Mouse (Mus musculus): ENCODE results near the gene Sptb. TPM values are rescaled to one million over a fixed set of nuclear protein-coding genes. Genes with fewer than 3 reads are reported as not detected.

Sptb gene
- polyA plus RNA-seq, 1 experiment from 2014 or later = 0.37 TPM

GRCm38 (mm10) chr12:76547409-76548081 lies 162.8 kb downstream of the Sptb start:
- ATAC-seq (replicated peaks; ENCODE audit: low FRiP score, low read depth) (peak; percentile 31; the same call in 1 of the 2 replicates), DNase-seq (ENCODE audit: low spot score) (no peak)
- no peak for TF ChIP-seq CTCF (IDR thresholded peaks at IDR 0.05; ENCODE audit: low read depth)
- no peaks in the 10 kb centered on the region for H3K9me3 ChIP-seq (replicated peaks; ENCODE audit: low read length)
- H3K4me3 ChIP-seq (replicated peaks; ENCODE audit: low read depth, low read length) = no peak overlapping the region
- H3K4me1 ChIP-seq (replicated peaks; ENCODE audit: insufficient read depth, low read length) = peaks cover 47% of the 10 kb centered on the region; the same call in 1 of the 2 replicates
- H3K36me3 ChIP-seq (ENCODE audit: insufficient read depth, low read length) = no peaks in the 10 kb centered on the region
- WGBS = 36% methylated on average over 13 of the region's 13 CpGs
- H3K9ac ChIP-seq (ENCODE audit: low read depth, low read length) = peak overlapping the region; percentile 5
- peak overlapping the region; percentile 47 for H3K4me2 ChIP-seq (ENCODE audit: low read length)
- no peaks in the 10 kb centered on the region for H3K27me3 ChIP-seq (ENCODE audit: insufficient read depth, low read length)
- H3K27ac ChIP-seq = peak overlapping the region; percentile 78

DNA sequence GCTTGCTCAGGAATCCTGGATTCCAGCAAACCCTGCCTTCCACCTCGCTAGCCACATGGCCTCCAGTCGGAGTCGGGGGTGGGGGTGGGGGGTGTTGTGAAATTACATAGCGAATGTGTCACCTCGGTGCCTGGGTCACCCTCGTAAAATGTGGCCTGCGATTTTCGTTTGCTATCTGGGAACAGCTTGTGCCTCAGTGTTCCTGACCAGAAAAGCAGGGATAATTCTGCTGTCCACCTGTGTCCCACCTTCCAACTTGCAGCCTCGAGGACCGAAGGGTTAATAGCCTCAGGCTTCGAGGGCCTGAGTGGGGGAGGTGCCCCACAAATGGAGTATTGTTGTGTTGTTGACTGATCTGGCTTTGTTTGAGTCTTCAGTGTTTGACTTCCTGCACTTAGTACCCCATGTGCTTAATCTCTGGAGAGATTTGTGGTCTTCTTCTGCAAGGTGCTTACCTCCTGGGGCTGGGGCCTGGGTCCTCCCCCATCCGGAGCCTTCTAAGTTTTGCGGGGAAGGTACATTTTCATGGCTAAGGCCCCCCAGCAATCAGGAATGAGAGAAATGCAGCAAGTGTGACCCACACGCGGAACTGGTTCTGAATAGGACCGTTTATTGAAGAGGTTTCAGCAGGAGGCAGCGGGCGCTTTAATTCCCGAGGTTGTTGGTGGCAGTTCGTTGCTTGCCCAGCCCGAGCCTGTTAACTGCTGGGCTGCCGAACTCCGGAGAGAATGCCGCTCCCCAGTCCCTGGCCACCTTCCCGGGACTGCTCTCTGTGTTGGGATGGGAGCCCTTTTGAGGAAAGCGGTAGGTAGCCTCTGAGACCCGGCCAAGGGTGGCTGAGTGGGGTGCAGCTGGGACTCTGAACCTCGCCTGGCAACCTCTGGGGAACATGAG lies 163.7 kb downstream of the Sptb start:
- no peak for ATAC-seq (replicated peaks; ENCODE audit: low FRiP score, low read depth)
- Histone ChIP-seq H3K36me3 (ENCODE audit: insufficient read depth, low read length) (no peaks in the 10 kb centered on the region), H3K9ac (ENCODE audit: low read depth, low read length) (peak overlapping the region; percentile 5), H3K4me2 (ENCODE audit: low read length) (peak overlapping the region; percentile 47), H3K27ac (peak overlapping the region; percentile 78), H3K4me3 (replicated peaks; ENCODE audit: low read depth, low read length) (peak overlapping the region; percentile 9; the same call in 1 of the 2 replicates), H3K4me1 (replicated peaks; ENCODE audit: insufficient read depth, low read length) (peaks cover 40% of the 10 kb centered on the region; the same call in 1 of the 2 replicates), H3K27me3 (ENCODE audit: insufficient read depth, low read length) (no peaks in the 10 kb centered on the region), H3K9me3 (replicated peaks; ENCODE audit: low read length) (no peaks in the 10 kb centered on the region)
- no peak for TF ChIP-seq CTCF (IDR thresholded peaks at IDR 0.05; ENCODE audit: low read depth)
- WGBS = 12% methylated on average over 28 of the region's 28 CpGs
- DNase-seq (ENCODE audit: low spot score) = no peak

DNA sequence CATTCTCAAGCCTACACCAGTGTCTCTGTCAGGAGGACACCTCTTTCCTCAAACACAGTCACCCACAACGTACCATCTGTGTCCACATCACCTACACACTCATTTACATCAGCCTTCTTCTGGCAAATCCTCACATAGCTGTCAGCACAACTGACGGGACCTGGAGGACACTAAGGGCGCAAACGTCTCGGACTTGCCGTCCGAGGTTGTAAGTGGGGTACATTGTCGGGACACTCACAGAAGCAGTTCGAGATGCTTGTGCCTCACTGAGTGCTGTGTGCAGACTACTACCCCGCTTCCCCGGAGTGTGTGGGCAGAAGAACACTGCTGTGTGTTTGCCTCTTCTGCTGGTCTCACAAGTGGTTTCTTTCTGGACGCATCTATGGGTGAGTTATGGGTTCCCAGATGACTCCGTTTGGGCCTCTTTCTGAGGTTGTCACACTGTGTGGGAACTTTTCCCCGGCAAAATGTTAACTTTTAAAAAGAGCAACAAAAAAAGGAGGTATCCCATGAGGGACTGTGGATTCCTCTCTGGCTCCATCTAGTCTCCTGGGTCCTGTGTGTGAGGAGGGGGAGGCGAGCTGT lies 164.5 kb downstream of the Sptb start:
- ATAC-seq (replicated peaks; ENCODE audit: low FRiP score, low read depth) (no peak), DNase-seq (ENCODE audit: low spot score) (no peak)
- H3K36me3 ChIP-seq (ENCODE audit: insufficient read depth, low read length) = no peaks in the 10 kb centered on the region
- no peaks in the 10 kb centered on the region for H3K27me3 ChIP-seq (ENCODE audit: insufficient read depth, low read length)
- peak overlapping the region; percentile 47 for H3K4me2 ChIP-seq (ENCODE audit: low read length)
- no peak overlapping the region for H3K9ac ChIP-seq (ENCODE audit: low read depth, low read length)
- TF ChIP-seq CTCF (IDR thresholded peaks at IDR 0.05; ENCODE audit: low read depth) = no peak
- H3K27ac ChIP-seq = peak overlapping the region; percentile 78; the same call in 1 of the 2 replicates
- 44% methylated on average over 15 of the region's 15 CpGs for WGBS
- no peak overlapping the region for H3K4me3 ChIP-seq (replicated peaks; ENCODE audit: low read depth, low read length)
- peaks cover 40% of the 10 kb centered on the region; the same call in 1 of the 2 replicates for H3K4me1 ChIP-seq (replicated peaks; ENCODE audit: insufficient read depth, low read length)
- H3K9me3 ChIP-seq (replicated peaks; ENCODE audit: low read length) = no peaks in the 10 kb centered on the region

- 62% methylated on average over 6 of the region's 6 CpGs for WGBS
Measured at GRCm38 (mm10) chr12:76541879-76542278, 168.5 kb downstream of the Sptb start.

DNA sequence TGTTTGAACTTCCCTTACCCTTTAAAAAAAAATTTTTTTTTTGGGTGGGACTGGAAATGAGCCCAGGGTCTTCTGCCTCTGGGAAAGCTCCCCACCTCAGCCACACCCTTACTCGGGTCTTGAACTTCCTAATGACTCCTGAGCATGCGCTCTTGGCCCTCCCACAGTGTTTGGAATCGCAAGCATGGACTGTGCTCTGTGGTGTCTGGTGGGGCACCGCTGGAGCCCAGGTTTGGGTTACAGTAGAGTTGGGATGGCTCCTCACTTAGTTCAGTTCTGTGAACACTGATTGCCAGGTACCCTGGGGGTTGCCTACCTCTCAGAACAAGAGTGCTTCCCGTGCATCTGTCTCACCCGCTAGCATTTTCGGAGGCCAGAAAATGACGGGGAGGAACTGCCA lies 168.9 kb downstream of the Sptb start:
- no peak for DNase-seq (ENCODE audit: low spot score)
- Histone ChIP-seq H3K27ac (peak overlapping the region; percentile 36), H3K27me3 (ENCODE audit: insufficient read depth, low read length) (no peaks in the 10 kb centered on the region), H3K9me3 (replicated peaks; ENCODE audit: low read length) (no peaks in the 10 kb centered on the region), H3K4me3 (replicated peaks; ENCODE audit: low read depth, low read length) (no peak overlapping the region), H3K4me1 (replicated peaks; ENCODE audit: insufficient read depth, low read length) (peaks cover 15% of the 10 kb centered on the region; the same call in 1 of the 2 replicates), H3K4me2 (ENCODE audit: low read length) (no peak overlapping the region), H3K9ac (ENCODE audit: low read depth, low read length) (0 out of 2 replicates have a peak overlapping the region, but pooled peaks have one; percentile 13), H3K36me3 (ENCODE audit: insufficient read depth, low read length) (no peaks in the 10 kb centered on the region)
- TF ChIP-seq CTCF (IDR thresholded peaks at IDR 0.05; ENCODE audit: low read depth) = no peak
- WGBS = 33% methylated on average over 8 of the region's 8 CpGs
- no peak for ATAC-seq (replicated peaks; ENCODE audit: low FRiP score, low read depth)

More at GRCm38 (mm10) chr12:76541879-76542278, 168.5 kb downstream of the Sptb start:
- Histone ChIP-seq H3K27me3 (ENCODE audit: insufficient read depth, low read length) (no peaks in the 10 kb centered on the region), H3K27ac (peak overlapping the region; percentile 36), H3K9ac (ENCODE audit: low read depth, low read length) (no peak overlapping the region), H3K4me3 (replicated peaks; ENCODE audit: low read depth, low read length) (no peak overlapping the region), H3K36me3 (ENCODE audit: insufficient read depth, low read length) (no peaks in the 10 kb centered on the region), H3K9me3 (replicated peaks; ENCODE audit: low read length) (no peaks in the 10 kb centered on the region), H3K4me1 (replicated peaks; ENCODE audit: insufficient read depth, low read length) (peaks cover 19% of the 10 kb centered on the region; the same call in 1 of the 2 replicates), H3K4me2 (ENCODE audit: low read length) (no peak overlapping the region)
- ATAC-seq (replicated peaks; ENCODE audit: low FRiP score, low read depth) (no peak), DNase-seq (ENCODE audit: low spot score) (no peak)
- no peak for TF ChIP-seq CTCF (IDR thresholded peaks at IDR 0.05; ENCODE audit: low read depth)

GRCm38 (mm10) chr12:76540701-76541221 lies 169.6 kb downstream of the Sptb start:
- DNase-seq (ENCODE audit: low spot score) (no peak), ATAC-seq (replicated peaks; ENCODE audit: low FRiP score, low read depth) (no peak)
- H3K9me3 ChIP-seq (replicated peaks; ENCODE audit: low read length) = no peaks in the 10 kb centered on the region
- H3K36me3 ChIP-seq (ENCODE audit: insufficient read depth, low read length) = no peaks in the 10 kb centered on the region
- no peak overlapping the region for H3K9ac ChIP-seq (ENCODE audit: low read depth, low read length)
- no peak overlapping the region for H3K27ac ChIP-seq
- no peak overlapping the region for H3K4me2 ChIP-seq (ENCODE audit: low read length)
- no peaks in the 10 kb centered on the region for H3K27me3 ChIP-seq (ENCODE audit: insufficient read depth, low read length)
- peaks cover 9% of the 10 kb centered on the region; the same call in 1 of the 2 replicates for H3K4me1 ChIP-seq (replicated peaks; ENCODE audit: insufficient read depth, low read length)
- no peak for TF ChIP-seq CTCF (IDR thresholded peaks at IDR 0.05; ENCODE audit: low read depth)
- WGBS = 66% methylated on average over 10 of the region's 10 CpGs
- H3K4me3 ChIP-seq (replicated peaks; ENCODE audit: low read depth, low read length) = no peak overlapping the region
